Mouse (Mus musculus): ENCODE measurements around the gene Bola3.
A peak's percentile ranks its signal among the peaks of the same experiment; 100 is the strongest.
"Not testable (repeated sequence)": the region's sequence is repeated elsewhere in the genome, so short reads cannot be mapped to it uniquely, and the experiment has no call there.

Gene Bola3

GRCm38 (mm10) chr6:83348873-83349272 is at the start of gene Bola3:
TSS of gene Bola3 (plus strand) at chr6:83349147.
- DNase-seq (ENCODE audit: low read depth in 1 of 2, low spot score in 2 of 2): no peak

DNA sequence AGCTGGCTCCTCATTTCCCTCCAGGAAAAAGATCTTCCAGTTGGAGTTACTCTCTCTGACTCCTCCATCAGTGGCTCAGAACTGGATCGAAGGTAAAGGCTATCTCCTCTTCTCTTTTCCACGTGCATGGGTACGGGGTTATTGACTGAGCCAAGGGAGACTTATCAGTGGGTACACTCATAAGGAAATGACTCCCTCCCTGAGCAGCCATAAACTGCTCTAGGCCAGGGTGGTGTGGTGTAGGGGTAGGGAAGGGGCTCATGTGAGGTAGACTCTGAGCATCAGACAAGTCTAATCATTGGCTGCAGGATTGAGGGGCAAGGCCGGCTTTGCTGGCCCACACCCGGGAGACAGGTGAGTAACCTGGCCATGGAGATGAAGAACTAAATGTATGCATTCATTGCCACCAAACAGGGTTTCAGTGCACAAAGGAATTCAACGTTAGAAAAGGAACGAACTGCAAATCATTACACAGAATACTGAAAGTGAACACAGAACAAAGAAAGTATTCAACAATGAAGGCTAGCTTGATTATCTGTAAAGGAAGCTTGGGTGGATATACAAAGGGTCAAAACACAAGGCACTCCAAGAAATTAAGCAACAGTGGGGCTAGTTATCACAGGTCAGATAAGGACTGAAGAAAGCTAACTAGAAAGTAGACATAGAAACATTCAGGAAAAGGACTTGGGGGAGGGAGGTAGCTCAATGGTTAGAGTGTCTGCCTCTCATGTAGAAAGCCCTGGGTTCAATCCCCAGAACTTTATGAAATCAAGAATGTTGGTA is 48.3 kb upstream of the Bola3 start:
- DNase-seq (ENCODE audit: low read depth in 1 of 2, low spot score in 2 of 2): no peak

DNA sequence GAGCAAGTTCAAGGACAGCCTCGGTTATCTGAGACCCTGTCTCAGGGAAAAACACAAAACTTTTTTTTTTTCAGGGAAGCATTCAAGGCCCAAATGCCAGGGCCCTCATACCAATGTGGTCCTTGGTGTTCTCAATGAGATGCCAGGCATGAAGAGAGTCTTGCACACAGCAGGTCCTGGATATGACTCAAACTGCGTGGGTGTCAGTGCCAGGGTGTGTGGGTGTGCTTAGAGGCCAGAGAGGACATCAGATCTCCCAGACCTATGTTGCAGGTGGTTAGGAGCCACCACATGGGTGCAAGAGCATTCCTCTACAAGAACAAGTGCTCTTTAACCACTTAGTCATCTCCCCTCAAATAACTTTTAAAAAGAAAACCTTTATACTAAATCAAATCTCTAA is 47.7 kb upstream of the Bola3 start:
- no peak for DNase-seq (ENCODE audit: low read depth in 1 of 2, low spot score in 2 of 2)

DNA sequence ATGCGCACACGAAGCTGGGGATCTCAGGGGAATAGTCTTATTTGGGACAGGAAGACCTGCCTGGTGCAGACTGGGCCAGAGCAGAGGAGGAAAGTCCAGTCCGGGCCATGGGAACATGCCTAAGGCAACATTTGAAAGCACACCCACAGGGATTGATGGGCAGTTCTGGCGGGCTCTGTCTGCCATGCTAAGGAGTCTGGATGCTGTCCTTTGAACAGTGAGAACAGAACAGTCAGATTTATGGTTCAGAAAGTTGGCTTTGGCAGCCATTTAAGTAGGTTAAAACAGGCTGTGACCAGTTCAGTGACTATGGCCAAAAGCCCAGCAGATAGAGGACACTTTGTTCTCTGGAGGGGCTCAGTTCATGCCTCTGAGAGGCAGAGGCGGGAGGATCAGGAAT is 46.7 kb upstream of the Bola3 start:
- no peak for DNase-seq (ENCODE audit: low read depth in 1 of 2, low spot score in 2 of 2)

DNA sequence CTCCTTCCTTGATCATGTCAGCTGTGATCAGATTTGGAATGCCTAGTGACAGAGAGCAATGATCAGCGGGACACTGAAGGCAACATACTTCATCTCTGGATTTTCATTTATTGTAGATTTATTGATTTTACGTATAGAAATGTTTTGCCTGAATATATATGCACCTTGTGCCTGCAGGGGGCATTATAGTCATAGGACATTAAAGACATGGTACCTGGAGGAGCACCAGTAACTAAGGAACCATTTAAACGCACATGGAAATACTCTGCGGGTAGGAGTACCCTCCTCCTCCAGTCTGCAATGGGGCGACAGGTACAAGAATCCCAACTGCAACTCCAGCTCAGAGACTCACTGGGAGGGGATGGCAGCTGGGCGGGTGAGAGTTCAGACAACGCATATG is 39.9 kb upstream of the Bola3 start:
- no peak for DNase-seq (ENCODE audit: low read depth in 1 of 2, low spot score in 2 of 2)

DNA sequence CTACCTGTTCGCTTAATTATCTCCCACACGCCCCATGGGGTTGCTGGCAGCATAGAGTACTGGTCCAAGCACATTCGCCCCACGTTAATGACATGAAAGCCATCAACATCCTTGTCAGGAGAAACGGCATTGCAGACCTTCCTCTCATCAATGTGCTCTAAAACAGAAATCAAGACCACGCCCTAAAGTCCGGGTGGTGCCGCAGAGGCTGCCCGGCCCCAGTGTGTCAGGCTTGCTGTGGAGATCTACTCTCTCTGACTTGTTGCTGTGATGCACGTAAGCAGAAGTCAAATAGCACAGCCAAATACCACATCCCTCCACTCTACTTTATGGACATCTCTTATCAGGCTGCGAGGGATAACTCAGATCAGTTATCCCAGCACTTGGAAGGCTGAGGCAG is 37.7 kb upstream of the Bola3 start:
- no peak for DNase-seq (ENCODE audit: low read depth in 1 of 2, low spot score in 2 of 2)

DNA sequence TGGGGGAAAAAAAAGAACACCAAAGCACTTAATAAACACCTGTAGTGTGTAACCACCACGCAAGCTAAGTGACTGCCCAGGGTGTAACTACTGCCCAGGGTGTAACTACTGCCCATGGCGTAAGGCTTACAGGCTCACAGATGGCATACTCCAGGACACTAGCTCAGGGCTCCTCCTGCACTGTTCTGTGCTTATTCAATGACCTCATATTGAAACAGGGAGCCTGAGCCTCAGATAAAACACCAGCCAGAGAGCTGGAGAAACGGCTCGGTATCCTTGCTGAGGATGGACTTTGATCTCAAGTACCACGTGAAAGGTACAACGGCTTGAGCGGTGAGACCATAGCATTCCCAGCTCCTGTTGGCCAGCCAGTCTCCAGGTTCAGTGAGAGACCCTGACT is 36.9 kb upstream of the Bola3 start:
- DNase-seq (ENCODE audit: low read depth in 1 of 2, low spot score in 2 of 2): no peak

GRCm38 (mm10) chr6:83312514-83312913 is 36.4 kb upstream of the Bola3 start:
- no peak for DNase-seq (ENCODE audit: low read depth in 1 of 2, low spot score in 2 of 2)

GRCm38 (mm10) chr6:83315293-83315692 is 33.7 kb upstream of the Bola3 start:
- no peak for DNase-seq (ENCODE audit: low read depth in 1 of 2, low spot score in 2 of 2)

DNA sequence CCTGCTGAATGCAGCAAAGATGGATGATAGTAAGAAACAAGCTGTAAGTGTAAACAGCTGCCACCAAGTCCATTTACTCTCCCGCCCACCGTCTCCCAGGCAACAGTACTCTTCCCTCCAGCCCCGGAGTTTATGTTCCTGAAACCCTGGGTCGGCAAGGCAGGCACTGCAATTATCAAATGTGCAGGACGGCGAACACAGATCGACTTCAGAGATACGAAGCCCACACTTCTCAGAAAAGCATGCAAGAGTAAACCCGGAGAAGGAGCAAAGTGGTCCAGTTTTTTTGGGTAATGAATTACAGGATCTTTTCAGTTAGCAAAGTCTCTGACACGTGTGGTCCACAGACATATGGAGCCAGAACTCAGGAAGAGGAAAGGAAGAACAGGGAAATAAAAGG is 32.9 kb upstream of the Bola3 start:
- DNase-seq (ENCODE audit: low read depth in 1 of 2, low spot score in 2 of 2): no peak

GRCm38 (mm10) chr6:83317108-83317741 is 31.7 kb upstream of the Bola3 start:
- DNase-seq (ENCODE audit: low read depth in 1 of 2, low spot score in 2 of 2): peak; percentile 56 to 80

- no peak for DNase-seq (ENCODE audit: low read depth in 1 of 2, low spot score in 2 of 2)
Observed at GRCm38 (mm10) chr6:83321927-83322326, 27.0 kb upstream of the Bola3 start.

GRCm38 (mm10) chr6:83322794-83323193 is 26.2 kb upstream of the Bola3 start:
- DNase-seq (ENCODE audit: low read depth in 1 of 2, low spot score in 2 of 2): no peak

DNA sequence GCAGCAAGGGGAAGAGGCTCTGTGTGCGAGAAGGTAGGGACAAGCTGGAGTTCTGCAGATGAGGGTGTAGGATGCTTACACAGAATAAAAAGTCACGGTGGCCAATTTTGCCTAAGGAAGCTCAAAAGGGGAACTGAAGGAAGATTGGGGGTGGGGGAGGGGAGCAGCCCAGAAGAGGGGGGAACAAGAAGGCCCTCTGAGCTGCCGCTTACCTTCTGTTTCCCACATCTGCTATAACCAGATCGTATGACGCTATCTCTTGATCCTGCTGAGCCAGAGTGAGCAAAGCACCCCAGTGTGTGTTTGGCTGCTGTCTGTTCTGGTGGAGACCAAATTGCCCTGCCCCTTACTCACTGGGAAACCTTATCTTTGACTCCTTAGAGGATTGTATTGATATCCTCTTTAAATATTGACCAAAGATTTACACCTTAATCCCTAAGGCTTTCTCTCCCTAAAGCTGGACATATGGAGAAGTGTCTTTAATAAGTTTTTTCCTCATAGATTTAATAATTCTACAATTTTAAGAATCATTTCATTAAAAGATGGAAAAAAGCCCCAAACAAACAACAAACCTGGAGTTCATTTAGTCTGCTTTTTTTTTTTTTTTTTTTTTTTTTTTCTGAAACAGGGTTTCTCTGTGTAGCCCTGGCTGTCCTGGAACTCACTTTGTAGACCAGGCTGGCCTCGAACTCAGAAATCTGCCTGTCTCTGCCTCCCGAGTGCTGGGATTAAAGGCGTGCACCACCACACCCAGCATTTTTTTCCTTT is 25.1 kb upstream of the Bola3 start:
- no peak for DNase-seq (ENCODE audit: low read depth in 1 of 2, low spot score in 2 of 2)

GRCm38 (mm10) chr6:83325525-83326393 is 23.2 kb upstream of the Bola3 start, which contains the start of the genes Mthfd2 and Mob1a:
TSS of gene Mthfd2 (minus strand) at chr6:83325908.
TSS of gene Mob1a (plus strand) at chr6:83326016.
- DNase-seq (ENCODE audit: low read depth in 1 of 2, low spot score in 2 of 2): peak; percentile 87 to 93

DNA sequence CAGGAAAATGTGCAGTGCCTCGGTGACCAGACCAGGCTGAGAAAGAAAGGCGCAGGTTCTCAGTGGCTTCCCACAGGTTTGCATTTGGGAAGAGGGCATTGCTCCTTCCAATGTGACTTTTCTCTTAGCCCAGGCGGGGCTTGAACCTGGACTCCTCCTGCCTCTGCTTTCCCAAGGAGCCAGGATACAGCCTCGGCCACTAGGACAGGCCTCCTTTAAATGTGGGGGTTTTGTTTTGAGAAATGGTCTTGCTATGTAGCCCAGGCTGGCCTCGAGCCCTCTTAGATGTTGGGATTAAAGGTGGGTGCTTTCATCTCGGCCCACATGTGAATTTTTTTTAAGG is 22.6 kb upstream of the Bola3 start:
- no peak for DNase-seq (ENCODE audit: low read depth in 1 of 2, low spot score in 2 of 2)

GRCm38 (mm10) chr6:83326761-83327160 is 22.2 kb upstream of the Bola3 start:
- DNase-seq (ENCODE audit: low read depth in 1 of 2, low spot score in 2 of 2): no peak

DNA sequence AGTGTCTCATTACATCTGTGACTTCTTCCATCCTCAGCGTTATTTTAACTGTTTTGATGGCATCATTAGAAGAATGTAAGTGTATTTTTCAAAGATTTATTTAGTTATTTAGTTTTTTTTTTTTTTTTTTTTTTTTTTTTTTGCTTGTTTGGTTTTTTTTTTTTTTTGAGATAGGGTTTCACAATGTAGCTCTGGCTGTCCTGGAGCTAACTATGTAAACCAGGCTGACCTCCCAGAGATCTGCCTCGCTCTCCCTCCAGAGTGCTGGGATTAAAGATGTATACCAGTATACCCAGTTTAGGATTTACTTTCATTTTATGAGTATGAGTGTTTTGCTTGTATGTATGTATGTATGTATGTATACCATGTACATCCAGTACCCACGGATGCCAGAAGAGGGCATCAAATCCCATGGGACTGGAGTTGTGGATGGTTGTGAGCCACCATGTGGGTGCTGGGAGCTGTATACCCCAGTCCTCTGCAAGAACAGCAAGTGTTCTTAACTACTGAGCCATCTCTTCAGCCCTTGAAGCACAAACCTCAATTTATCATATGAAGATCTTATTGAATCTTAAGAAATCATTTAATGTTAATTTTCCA is 21.3 kb upstream of the Bola3 start:
- no peak for DNase-seq (ENCODE audit: low read depth in 1 of 2, low spot score in 2 of 2)

DNA sequence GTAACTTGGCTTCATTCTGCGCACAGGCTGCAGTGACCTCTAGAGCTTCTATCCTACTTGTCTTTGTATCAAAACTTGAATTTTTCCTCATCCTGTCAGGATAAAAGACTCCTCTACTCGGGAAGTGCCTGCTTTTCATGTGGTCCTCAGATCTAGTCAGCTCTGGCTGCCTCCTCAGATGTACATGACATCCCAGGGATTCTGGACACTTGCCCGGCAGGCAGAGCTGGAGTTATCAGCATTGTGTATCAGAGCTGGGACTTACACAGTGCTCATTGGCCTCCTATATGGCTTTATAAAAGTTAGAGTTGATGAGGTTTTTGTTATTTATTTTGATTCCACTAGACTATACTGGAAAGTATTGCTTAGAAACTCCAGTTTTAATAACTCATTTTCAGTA is 7.6 kb upstream of the Bola3 start:
- DNase-seq (ENCODE audit: low read depth in 1 of 2, low spot score in 2 of 2): no peak

DNA sequence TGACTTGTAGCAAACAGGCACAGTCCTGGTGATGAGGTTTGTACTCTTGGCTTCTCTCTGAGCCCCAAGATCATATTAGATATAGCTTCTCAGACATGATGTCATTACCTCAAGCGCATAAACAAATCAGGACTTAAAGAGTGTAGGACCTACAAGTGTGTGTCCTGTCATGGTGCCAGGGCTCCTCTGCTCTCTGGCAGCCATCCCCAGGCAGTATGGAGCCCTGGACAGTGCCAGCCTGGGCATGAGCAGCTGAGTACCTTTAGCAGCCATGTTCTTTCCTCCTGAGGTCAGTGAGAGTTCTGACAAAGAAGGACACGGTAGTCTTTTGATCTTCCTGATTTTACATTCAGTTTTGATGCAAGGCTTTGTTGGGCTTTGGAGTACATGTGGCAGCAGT is 6.0 kb upstream of the Bola3 start:
- no peak for DNase-seq (ENCODE audit: low read depth in 1 of 2, low spot score in 2 of 2)

DNA sequence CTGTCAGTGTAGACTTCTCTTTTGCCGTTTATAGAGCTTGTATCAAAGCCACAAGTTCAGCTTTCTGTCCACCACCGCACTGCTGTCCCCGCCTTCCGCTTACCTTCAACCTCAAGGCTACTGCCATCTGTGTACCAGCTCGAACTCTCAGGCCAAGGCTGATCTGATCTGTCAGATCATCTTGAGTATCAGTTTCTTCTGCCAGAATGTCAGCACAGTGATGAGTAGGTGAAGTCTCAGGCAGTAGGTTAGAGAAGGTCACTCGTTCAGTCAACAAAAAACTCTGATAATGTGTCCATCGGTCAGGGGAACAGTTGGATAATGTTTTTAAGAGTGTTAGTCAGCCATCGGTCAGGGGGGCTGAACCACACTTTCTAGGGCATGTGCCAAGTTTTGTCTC is 3.7 kb upstream of the Bola3 start:
- not testable (repeated sequence) for DNase-seq (ENCODE audit: low read depth in 1 of 2, low spot score in 2 of 2)

Data from monocyte, adult 2 months (primary cell).